Mouse (Mus musculus) Muller cell, postnatal 12 days (primary cell): ENCODE data around the gene Stac3.
A peak's percentile ranks its signal among the peaks of the same experiment; 100 is the strongest.

ENCODE experiments used
- DNase-seq: peaks from one replicate; pipeline ENCODE4 v3.0.0-alpha.2; 2015; ENCODE audit errors: inconsistent ontology term

Gene Stac3

DNA sequence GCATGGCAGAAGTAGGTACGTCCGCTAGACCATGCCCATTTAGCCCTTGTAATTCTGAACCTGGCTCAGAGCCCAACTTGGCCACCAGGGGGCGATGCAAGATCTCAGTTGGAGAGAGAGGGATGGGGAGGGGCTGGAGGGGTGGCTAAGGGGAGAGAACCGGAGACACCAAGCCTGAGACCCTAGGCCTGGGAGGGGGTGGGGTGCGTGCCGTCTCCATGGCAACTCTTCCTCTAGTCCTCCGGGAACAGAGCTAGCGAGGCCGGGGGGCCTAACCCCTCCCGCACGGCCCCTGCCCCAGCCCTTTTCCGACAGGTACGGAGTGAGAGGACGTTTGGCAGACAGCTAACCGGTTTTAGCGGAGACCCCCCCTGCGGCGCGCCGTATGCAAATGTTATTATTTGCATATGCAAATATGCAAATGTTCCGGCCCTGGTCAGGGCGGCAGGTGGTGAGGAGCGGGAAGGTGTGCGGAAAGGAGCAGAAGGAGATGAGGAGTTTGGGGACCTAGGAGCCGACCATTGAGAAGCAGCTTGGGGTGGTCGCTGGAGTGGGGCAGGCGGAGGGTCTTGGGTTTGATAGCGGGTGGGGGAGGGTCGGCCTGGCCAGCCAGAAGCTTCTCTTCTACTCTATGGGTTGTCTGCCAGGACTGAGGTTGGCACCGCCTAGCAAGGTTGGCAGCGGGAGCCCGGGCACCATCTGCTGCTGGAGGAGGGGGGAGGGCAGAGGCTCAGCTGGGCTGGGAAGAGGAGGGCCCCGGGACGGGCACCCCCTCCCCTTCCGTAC lies 7.8 kb downstream of the Stac3 start:
- peak; percentile 93 for DNase-seq

DNA sequence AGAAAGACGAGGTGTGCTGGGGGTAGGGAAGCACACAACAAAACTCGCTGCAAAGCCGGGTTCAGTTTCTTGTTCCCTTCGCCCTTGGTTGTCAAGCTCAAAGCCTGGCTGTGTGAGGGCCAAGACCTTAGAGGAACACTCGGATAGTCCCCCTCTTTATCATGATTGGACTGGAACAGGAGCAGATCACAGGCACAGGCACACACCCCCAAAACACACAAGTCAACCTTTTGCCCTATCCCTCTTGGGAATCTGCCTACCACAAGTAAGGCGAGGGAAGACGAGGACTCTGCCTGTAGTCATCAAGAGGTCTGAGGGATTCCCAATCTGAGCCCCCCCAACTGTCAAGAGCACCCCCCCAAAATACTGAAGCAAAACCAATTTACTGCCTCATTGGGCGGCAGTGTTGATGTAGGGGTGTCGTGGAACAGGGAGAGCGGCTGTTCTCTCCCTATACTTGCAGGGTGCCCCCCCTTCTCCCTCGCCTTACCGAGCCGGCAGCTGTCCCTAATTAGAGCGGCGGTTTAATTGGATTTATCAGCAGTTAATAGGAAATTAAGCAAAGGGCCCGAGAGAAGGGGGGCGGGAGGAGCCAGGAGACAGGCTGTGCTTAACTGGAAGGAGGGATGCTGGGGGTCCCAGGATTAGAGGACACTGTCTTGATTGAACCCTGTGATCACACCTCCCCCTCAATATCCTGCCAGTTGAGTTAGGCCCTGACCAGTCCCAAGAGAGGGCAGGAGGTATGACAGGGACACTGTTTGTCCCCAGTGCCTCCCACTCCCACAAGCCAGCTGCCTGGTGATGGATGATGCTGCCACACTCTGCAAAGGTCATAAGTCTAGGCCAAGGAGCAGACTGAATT lies 8.6 kb downstream of the Stac3 start:
- peak; percentile 68 for DNase-seq

DNA sequence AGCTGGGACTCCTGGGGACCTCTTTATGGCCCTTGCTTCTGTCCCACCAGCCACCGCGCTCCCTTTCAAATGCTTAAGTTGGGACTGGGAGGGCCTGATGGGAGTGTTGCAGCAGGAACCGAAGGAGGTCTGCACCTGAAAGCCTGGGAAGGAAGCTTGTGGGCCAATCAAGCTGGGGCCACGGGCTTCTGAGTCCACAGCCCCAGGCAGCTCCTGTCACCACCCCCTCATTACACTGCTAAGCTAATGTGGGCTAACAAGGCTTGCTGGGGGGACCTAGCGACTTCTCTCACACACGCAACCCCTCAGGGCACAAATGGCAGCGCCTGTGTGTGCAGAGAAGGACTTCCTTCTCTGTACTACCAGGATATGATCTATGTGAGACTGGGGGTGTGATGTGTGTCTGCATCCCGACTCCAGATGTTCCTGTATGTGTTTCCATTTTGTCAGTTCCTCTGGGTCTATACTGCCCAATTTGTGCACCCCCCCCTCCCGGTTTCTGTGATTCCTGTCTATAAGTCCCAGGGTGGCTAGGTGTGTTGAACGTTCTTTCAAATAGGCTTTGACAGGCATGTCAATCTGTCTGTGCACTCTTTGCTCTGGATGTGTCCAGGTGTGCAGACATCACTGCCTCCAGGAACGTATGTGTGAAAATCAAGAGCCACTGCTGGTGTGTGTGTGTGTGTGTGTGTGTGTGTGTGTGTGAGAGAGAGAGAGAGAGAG lies 9.6 kb downstream of the Stac3 start:
- no peak for DNase-seq

DNA sequence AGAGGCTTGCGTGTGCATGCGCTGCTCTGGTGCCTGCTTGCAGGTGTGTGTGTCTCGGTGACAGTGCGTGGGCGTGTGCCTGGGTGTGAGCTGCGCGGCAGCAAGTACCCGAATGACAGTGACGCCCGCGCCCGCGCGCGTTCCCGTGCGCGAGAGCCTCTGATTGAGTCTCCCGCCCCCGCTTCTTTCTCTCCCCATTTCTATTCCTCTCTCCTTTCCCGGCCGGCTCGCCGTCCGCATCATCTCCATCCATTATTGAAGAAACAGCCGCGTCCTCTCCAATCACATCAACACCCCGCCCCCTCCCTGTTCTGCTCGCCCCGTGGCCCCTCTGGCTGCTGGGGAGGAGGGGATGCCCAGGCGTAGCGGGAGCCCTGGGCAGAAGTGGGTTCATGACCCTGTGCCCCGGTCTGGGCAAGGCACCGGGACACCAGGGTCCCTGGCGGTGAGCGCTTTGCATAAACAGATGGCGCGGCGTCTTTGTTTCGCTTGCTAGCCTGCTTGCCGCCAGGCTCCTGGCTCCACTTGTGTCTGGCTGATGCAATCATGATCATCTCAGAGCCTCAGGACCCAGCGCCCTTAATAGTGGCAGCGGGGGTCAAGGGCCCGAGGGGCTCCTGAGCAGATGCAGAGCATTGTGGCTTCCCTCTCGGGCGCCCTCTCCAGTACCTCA lies 10.3 kb downstream of the Stac3 start:
- peak; percentile 65 for DNase-seq

DNA sequence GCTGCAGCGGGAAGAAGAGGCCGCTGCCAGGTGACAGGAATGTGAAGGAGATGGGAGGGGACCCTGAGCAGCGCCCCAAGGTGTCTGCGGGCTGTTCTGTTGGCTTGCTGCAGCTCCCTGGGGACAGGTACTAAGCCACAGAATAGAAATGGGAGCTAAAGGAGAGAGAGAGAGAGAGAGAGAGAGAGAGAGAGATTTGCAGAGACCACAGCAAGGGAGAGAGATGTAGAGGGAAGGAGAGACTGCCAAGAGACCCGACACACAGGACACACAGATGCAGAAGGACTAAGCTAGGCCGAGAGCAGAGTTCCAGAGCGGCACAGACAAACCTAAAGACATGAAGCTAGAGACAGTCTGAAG lies 10.8 kb downstream of the Stac3 start:
- DNase-seq, result no peak

DNA sequence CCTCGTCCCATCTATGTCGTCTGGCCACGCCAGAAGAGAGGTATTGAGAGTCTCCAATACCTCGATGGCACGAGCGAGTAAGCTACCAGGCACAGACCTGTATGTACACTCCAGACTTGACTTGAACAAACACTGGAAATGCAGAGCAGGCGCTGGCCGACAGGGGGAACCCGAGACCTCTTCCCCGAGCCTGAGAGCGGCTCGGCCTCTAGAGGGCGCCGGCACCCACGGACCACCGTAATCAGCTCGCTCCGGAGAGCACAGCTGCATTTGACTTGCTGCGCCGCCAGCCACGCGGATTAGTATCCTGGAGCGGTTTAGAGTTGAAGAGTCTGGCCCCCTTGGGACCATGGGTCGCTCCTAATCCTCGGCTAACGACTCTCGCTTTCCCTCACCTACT lies 11.3 kb downstream of the Stac3 start:
- DNase-seq, result peak; percentile 92

DNA sequence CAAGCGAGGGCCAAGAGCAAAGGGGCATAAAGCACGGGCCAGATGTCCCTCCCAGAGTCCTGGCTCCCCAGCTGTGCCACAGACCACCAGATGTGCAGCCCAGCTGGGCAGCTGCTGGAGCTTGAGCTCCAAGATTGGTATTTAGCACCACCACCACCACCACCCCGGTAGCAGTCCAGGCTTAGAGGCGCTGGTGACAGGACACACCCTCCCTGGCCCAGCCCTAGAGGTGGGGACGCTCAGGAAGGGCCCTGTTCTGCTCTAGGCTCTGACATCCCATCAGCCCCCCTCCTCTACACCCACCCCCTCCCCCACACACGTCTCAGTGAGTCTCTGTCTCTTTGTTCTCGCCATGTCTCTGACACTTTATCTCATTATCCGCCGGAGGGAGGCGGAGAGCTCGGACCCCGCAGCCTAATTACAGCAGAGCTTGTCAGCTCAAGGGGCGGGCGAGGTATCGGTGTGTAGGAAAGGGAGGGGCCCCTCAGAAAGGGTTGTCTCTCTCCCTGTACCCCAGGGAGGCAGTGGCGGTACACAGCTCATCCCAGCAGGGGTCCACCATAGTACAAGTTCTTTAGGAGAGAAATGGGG lies 12.1 kb downstream of the Stac3 start:
- no peak for DNase-seq

DNA sequence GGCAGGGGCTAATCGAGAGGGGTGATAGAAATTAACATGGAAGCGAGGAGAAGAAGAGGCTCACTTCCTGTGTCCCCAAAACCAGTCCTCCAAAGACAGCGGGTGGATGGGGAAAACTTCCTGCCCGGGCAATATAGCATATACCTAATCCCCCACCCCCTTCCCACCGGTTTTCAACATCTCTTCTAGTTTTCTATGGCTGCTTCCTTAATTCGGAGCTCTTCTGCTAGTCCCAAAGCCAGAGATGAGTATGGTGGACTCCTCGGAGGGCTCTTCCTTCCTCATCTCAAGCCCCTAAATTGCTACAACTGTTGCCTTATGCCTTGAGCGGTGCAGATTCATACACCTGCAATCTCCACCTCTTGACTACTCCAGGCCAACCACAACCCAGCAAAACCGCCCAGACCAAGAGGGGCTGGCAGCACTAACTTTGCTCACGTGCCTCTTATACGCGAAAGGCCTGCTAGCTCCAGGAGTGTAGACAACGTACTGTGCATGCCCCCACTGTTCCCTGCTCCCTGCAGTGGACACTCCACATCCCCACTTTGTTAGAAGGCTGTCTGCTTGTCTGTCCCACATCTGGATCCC lies 12.7 kb downstream of the Stac3 start:
- no peak for DNase-seq

DNA sequence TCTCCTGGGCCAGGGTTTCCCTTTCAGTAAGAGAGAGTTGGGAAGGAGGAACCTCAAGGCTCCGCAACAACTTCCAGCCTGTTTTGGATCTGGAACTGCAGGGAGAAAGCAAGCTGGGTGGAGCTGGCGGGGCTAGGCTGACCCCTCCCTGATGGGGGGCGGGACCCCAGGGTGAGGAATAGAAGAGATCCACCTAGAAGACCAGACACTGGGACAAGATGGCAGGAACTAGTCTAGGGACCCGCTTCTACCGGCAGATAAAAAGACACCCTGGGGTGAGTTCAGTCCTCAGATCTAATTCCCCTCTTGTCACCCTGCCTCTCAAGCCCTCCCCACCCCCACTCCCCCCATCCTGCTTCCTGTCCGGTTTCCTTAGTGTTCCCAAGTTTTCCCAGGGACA lies 13.3 kb downstream of the Stac3 start, which contains the start of gene Ndufa4l2:
Ndufa4l2 (plus strand) TSS at position 204 of the 400 bp plus-strand sequence.
- no peak for DNase-seq

DNA sequence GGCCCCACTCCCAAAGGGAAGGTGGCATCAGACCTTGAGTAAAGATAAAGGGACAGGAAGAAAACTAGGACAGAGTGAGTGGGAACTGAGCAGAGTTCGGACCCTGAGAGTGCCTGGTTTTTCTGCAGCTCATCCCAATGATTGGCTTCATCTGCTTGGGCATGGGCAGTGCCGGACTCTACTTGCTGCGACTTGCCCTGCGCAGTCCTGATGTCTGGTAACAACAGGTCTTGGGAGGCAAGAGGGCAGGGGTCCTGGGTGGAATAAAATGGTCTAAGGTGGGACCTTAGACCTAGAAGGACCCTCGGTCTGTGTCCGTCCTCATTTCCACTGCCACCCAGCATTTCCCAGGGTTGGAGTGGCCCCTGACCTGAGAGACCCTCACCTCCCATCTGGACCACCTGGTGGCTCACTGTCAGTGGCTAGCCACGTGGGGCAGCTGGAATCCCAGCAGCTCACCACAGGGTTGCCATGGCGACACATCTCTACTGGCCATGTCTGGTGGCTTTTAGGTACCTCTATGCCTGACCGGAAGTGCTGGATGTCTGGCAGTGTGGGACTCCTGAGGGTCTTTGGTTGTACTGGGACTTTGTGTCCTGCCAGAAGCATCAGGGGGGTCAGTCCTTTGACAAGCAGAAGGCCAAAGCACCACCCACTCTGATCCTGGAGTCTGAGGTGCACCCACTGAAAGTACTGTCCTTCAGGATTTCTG lies 13.9 kb downstream of the Stac3 start:
- DNase-seq, result no peak

DNA sequence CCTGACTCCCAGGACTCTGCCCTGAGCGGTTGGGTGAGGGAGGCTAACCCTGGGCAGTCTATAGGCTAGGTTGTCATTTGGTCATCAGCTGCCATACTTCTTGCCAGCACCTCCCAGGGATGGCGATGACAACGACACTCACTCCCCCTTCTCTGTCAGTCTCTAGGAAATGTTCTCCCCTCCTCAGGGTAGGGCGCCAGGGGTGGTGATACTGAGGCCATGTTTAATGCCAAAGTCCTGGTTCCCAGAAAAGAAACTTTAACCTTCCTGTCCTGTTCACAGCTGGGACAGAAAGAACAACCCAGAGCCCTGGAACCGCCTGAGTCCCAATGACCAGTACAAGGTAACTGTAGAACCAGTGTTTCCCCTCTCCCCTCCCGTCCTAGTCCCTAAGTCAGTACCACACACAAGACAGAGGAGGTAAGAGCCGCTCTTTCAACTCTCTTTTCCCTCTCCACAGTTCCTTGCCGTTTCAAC lies 14.5 kb downstream of the Stac3 start:
- no peak for DNase-seq

DNA sequence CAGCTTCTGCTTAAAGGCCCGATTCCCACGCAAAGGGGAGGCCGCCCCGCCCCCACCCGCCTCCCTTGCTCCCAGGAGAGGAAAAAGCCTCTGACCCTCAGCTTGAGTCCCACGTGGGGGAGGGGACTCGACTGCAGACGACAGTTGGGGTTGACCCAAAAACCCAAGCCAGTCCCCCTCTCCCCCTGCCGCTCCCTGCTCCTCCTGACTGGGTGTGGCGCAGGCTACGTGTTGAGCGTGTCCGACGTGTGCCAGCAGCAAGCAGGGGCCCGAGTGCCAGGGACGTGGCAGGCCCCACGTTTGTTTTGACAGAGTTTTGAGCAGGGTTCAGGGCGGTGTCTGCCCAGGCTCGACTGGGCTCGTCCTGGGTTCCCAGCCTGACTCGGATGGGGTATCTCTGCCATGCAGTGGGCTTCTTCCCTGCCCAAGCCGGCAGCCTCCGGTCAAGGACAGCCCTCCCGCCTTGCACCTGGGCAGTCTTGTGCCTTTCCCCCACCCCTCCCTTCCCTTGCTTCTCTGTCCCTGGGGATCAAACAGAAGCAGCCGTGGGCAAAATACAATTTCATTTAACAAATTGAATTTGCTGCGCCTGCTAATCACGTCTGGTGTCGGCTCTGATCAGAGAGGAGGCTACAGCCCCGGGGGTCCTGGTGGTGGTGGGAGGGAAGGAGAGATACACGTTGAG lies 15.2 kb downstream of the Stac3 start:
- no peak for DNase-seq

DNA sequence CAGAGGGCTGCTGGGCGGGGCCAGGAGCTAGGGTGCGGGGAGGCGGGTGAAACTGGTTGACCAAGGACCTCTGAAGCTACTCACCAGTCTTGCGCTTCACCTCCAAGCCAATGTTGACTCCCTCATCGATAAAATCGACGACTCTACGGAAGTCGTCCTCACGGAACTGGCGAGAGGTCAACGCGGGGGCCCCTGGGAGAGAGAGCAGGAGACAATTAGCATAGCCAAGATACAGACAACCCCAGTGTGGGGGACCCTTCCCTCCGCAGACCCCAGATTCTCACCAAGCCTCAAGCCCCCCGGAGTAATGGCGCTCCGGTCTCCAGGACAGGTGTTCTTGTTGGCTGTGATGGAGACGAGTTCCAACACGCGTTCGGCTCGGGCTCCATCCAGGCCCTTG lies 16.5 kb downstream of the Stac3 start:
- no peak for DNase-seq

DNA sequence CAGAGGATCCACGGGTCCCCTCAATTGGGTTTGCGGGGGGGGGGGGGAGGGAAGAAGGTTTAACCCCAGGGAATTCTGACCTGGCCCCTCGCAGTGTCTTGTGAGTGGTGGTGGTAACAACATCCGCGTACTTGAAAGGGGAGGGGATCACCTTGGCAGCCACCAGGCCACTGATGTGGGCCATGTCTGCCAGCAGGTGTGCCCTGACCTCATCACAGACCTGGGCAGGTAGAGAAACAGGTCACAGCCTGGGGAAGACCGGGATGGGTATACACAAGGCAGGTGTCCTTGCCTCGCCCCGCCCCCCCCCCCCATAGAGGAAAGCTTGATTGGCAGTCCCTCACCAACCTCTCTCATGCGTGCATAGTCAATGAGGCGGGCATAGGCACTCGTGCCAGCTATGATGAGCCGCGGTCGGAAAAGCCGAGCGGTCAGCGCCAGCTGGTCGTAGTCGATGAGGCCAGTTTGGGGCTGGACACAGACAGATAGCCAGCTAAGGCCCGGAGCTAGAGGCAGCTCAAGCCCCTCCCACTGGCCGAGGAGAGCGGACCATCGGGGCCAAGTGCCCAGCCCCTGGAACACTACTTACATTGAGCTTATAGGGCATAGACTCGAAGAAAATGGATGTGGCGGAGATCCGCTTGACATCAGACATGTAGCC lies 17.7 kb downstream of the Stac3 start:
- no peak for DNase-seq

DNA sequence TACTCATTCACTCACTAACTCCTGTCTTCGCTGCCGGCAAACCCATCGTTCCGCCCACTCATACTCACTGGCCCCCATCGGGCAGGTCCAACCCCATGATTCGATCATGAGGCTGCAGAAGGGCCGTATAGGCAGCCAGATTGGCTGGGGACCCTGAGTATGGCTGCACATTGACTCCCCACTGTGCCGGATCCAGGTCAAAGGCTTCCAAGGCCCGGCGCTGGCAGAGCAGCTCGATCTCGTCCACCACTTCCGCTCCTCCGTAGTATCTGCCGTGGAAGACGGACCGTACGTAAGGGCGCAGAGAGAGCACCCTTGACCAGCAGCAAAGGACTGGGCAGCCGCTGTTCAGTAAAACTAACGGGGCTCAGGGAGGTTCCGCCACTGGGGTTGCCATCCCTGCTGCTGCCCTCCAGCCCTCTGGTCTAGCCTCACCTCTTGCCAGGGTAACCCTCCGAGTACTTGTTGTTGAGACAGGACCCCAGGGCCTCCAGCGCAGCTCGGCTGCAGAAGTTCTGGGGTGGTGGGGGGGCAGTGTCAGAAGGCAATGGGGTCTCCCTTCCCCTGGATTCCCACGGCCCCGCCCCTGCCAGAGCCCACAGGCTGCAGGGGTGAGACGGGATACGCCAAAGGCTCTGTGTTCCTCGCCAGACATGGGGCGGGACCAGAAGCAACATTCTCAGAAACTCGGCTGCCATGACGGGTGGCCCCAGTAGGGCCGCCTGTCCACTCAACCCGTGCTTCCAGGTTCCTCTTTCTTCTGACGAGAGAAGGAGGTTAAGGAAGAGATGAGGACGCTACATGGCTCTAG lies 18.6 kb downstream of the Stac3 start:
- DNase-seq, result no peak

DNA sequence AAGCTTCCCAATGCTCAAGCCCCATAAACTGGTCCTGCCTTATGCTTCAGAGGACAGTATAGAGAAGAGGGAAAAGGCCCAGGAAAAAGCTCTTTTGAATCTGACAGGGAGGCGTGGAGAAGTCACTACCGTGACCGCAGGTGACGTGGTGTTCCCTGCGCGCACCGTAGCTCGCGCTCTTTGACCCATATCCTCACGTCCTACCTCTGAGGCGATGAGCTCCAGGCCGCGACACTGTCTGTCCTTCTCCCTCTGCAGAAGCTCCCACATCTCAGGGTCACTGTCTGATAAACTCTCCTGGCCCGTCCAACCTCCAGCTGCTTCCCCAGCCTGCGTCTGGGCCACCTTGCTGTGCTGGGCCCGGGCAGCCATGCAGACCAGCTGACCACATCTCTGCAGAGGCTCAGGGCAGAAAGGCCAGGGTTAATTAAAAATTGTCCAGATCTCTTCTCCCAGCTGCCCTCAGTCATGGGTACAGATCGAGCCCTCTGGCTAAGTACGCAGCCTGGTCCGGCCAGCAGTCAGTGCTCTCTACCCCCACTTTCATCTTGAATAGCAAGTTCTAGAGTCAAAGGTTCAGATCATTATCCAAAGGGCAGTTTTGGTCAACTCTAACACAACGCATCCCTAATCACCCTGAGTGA lies 19.4 kb downstream of the Stac3 start:
- DNase-seq, result no peak

DNA sequence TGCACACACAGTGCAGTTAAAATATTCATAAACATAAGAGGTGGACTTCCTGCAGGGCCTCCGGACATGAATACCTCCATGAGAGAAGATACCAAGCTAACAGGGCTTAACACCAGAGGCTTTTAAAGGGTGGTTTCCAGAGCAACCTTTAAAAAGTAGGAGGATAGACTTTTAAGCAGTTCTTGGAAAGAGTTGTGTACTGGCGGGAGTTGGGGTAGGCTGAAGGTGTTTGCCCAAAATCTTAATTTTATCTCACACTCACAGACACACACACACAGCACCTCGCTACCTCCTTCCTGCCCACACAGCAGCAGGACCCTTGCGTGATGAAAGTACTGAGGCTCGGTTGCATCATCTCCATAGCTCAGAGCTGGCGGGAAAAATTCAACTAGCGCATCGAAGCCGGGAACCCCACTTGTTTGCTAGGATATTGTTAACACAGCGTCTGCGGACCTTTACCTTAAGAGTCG lies 20.2 kb downstream of the Stac3 start:
- no peak for DNase-seq
